Mouse (Mus musculus) myocyte (in vitro differentiated cells): Measurements from ENCODE around the gene 6030452D12Rik. TPM values are rescaled to one million over a fixed set of nuclear protein-coding genes. Genes with fewer than 3 reads are reported as not detected.

Source experiments
- H3K27me3 ChIP-seq: one replicate; pipeline ENCODE4 v1.6.1; 2011; ENCODE audit not compliant: control insufficient read depth, insufficient read depth, insufficient read length
- H3K36me3 ChIP-seq: one replicate; pipeline ENCODE4 v1.6.1; 2011; ENCODE audit not compliant: control insufficient read depth, insufficient read depth
- H3K4me2 ChIP-seq: one replicate; pipeline ENCODE4 v1.6.1; 2011; ENCODE audit warnings: low read depth, control low read depth
- H3K4me3 ChIP-seq: one replicate; pipeline ENCODE4 v1.5.1; 2011; ENCODE audit warnings: mild to moderate bottlenecking, control low read depth, moderate library complexity
- H3K79me2 ChIP-seq: one replicate; pipeline ENCODE4 v1.6.1; 2011; ENCODE audit not compliant: control insufficient read depth, insufficient read depth
- H3ac ChIP-seq: one replicate; pipeline ENCODE4 v1.6.1; 2011; ENCODE audit not compliant: control insufficient read depth, insufficient read length
- MAX ChIP-seq: IDR thresholded peaks from one replicate; pipeline ENCODE4 v1.6.1; 2011; ENCODE audit warnings: low read depth, mild to moderate bottlenecking, control low read depth
- MYOD1 ChIP-seq, 3 experiments: IDR thresholded peaks; one replicate each; pipeline ENCODE4 v1.6.1; 2011; ENCODE audit warnings: control low read depth in 2 of 3, low read depth in 2 of 3, mild to moderate bottlenecking in 2 of 3, moderate library complexity in 1 of 3; ENCODE audit not compliant: insufficient read length in 2 of 3, control insufficient read depth in 1 of 3
- MYOG ChIP-seq, 3 experiments: IDR thresholded peaks; one replicate each; pipeline ENCODE4 v1.6.1; 2011; ENCODE audit warnings: control low read depth in 2 of 3, low read depth in 2 of 3, mild to moderate bottlenecking in 2 of 3; ENCODE audit not compliant: insufficient read length in 2 of 3, control insufficient read depth in 1 of 3, insufficient read depth in 1 of 3
- POLR2A ChIP-seq: IDR thresholded peaks from one replicate; pipeline ENCODE4 v1.6.1; 2011; ENCODE audit warnings: low read depth, mild to moderate bottlenecking, control low read depth, moderate library complexity; ENCODE audit not compliant: insufficient read length
- POLR2AphosphoS2 ChIP-seq: IDR thresholded peaks from one replicate; pipeline ENCODE4 v1.6.1; 2011; ENCODE audit warnings: low read depth, control low read depth; ENCODE audit not compliant: insufficient read length
- SRF ChIP-seq: IDR thresholded peaks from one replicate; pipeline ENCODE4 v1.6.1; 2011; ENCODE audit warnings: low read depth; ENCODE audit not compliant: control insufficient read depth, insufficient read length
- TCF12 ChIP-seq: IDR thresholded peaks from one replicate; pipeline ENCODE4 v1.6.1; 2011; ENCODE audit warnings: mild to moderate bottlenecking, control low read depth; ENCODE audit not compliant: poor library complexity, insufficient read depth, severe bottlenecking
- USF1 ChIP-seq: IDR thresholded peaks from one replicate; pipeline ENCODE4 v1.6.1; 2011; ENCODE audit warnings: low read depth, mild to moderate bottlenecking, control low read depth, moderate library complexity
- polyA plus RNA-seq: library from polyadenylated mRNA; unstranded; fragments of >200 nt; fragmentation: generic; extraction: Trizol; gene quantifications from one replicate; pipeline ENCODE4 v1.2.1, GENCODE M21; 2012; ENCODE audit warnings: missing spikeins

6030452D12Rik gene
- polyA plus RNA-seq, 1 experiment, result not detected

- Histone ChIP-seq H3ac (no peak overlapping the region), H3K4me2 (no peak overlapping the region), H3K79me2 (no peaks in the 10 kb centered on the region), H3K27me3 (no peaks in the 10 kb centered on the region), H3K36me3 (no peaks in the 10 kb centered on the region), H3K4me3 (no peak overlapping the region)
- TF ChIP-seq USF1, result no peak
- no peak for TF ChIP-seq TCF12
- no peak for TF ChIP-seq MYOG (IDR thresholded peaks at IDR 0.05; ENCODE audit: control insufficient read depth in 1 of 3, insufficient read depth in 1 of 3, insufficient read length in 2 of 3, low read depth in 2 of 3)
- TF ChIP-seq MYOD1 (IDR thresholded peaks at IDR 0.05; ENCODE audit: control insufficient read depth in 1 of 3, insufficient read length in 2 of 3, low read depth in 2 of 3), result no peak
- TF ChIP-seq SRF, result no peak
Observed at GRCm38 (mm10) chr8:106554011-106554410, 53.7 kb downstream of the 6030452D12Rik start.

GRCm38 (mm10) chr8:106556068-106556645, 55.8 kb downstream of the 6030452D12Rik start:
- H3K4me2 ChIP-seq, result no peak overlapping the region
- no peaks in the 10 kb centered on the region for H3K79me2 ChIP-seq
- no peak overlapping the region for H3K4me3 ChIP-seq
- no peaks in the 10 kb centered on the region for H3K27me3 ChIP-seq
- no peaks in the 10 kb centered on the region for H3K36me3 ChIP-seq
- TF ChIP-seq MAX (no peak), POLR2AphosphoS2 (no peak), USF1 (no peak), POLR2A (no peak)
- H3ac ChIP-seq, result no peak overlapping the region

Other genes starting within 250 kb of the 6030452D12Rik start
- 0.02 TPM for gene Smpd3, start 162.5 kb upstream of the 6030452D12Rik start, polyA plus RNA-seq
- 3.9 TPM for gene Zfp90, start 85.2 kb upstream of the 6030452D12Rik start, polyA plus RNA-seq
- gene Cdh3, start 10.4 kb downstream of the 6030452D12Rik start, polyA plus RNA-seq, result 0.17 TPM
- gene Gm10073, start 72.9 kb downstream of the 6030452D12Rik start, polyA plus RNA-seq, result 99.0 TPM
- gene Cdh1, start 102.8 kb downstream of the 6030452D12Rik start, polyA plus RNA-seq, result 0.11 TPM
- gene Tango6, start 182.5 kb downstream of the 6030452D12Rik start, polyA plus RNA-seq, result 6.9 TPM